ENCODE assay signal across 24 mouse cellular contexts in genomic region chr11:75643323-75643722, GRCm38 (mm10). TPM values are rescaled to one million over a fixed set of nuclear protein-coding genes. Genes with fewer than 3 reads are reported as not detected.
DNase-seq lines count a peak whose midpoint lies in the region; ATAC-seq and TF ChIP-seq lines count a peak whose summit lies in the region.
"Had no signal": no experiment of that assay in that cellular context is flagged by ENCODE, and none has a peak within 500 bp of the region (broad histone marks: within the 10 kb centered on the region; RNA-seq: fewer than 3 reads in every experiment).

No protein-coding gene starts in this region.

- H3K36me3 ChIP-seq in kidney, embryonic 14.5 days (ENCODE audit: control insufficient read depth, insufficient read depth, low read length), result peaks cover 3% of the 10 kb centered on the region; the same call in 1 of the 2 replicates
- H3K36me3 ChIP-seq in kidney, embryonic 16.5 days (ENCODE audit: insufficient read depth, low read length), result no peaks in the 10 kb centered on the region; the same call in 1 of the 2 replicates

- no peaks in the 10 kb centered on the region for H3K27me3 ChIP-seq in kidney, embryonic 14.5 days (ENCODE audit: control insufficient read depth, insufficient read depth, low read length)
- no peaks in the 10 kb centered on the region for H3K27me3 ChIP-seq in kidney, embryonic 16.5 days (ENCODE audit: insufficient read depth, low read length)
- H3K27me3 ChIP-seq: CH12.LX; embryonic facial prominence, embryonic 12.5 days; forebrain, embryonic 13.5 days; forebrain, embryonic 15.5 days; Patski had no signal

- intact Hi-C loops in gastrocnemius, adult 2 months (cut with DNase I), result no loop called here

- no peaks in the 10 kb centered on the region for H3K9me3 ChIP-seq in kidney, embryonic 14.5 days (ENCODE audit: control insufficient read depth, low read length)
- no peaks in the 10 kb centered on the region for H3K9me3 ChIP-seq in kidney, embryonic 16.5 days (ENCODE audit: low read length)
- H3K9me3 ChIP-seq: embryonic facial prominence, embryonic 10.5 days; embryonic facial prominence, embryonic 12.5 days; forebrain, embryonic 13.5 days; forebrain, embryonic 15.5 days; G1E had no signal

- TF ChIP-seq CTCF in gastrocnemius, adult 2 months (IDR thresholded peaks at IDR 0.05), result no peak

- WGBS in kidney, embryonic 14.5 days, result 40% methylated on average over 5 of the region's 5 CpGs
- 38% methylated on average over 5 of the region's 5 CpGs for WGBS in kidney, embryonic 16.5 days

- no peak overlapping the region for H3K4me3 ChIP-seq in gastrocnemius, adult 2 months
- H3K4me3 ChIP-seq in kidney, embryonic 14.5 days (ENCODE audit: low read length), result no peak overlapping the region
- no peak overlapping the region for H3K4me3 ChIP-seq in kidney, embryonic 16.5 days (ENCODE audit: low read length)
- H3K4me3 ChIP-seq: embryonic facial prominence, embryonic 10.5 days; embryonic facial prominence, embryonic 12.5 days; forebrain, embryonic 13.5 days; forebrain, embryonic 15.5 days had no signal

- H3K9ac ChIP-seq in kidney, embryonic 14.5 days (ENCODE audit: low read depth, low read length), result no peak overlapping the region
- no peak overlapping the region for H3K9ac ChIP-seq in kidney, embryonic 16.5 days (replicated peaks; ENCODE audit: low read length)
- H3K9ac ChIP-seq: embryonic facial prominence, embryonic 12.5 days; forebrain, embryonic 13.5 days; forebrain, embryonic 15.5 days had no signal

- 0 out of 2 replicates have a peak, but pooled peaks cover 5% of the 10 kb centered on the region for H3K4me1 ChIP-seq in kidney, embryonic 14.5 days (ENCODE audit: control insufficient read depth, insufficient read depth, low read length)
- 0 out of 2 replicates have a peak, but pooled peaks cover 5% of the 10 kb centered on the region for H3K4me1 ChIP-seq in kidney, embryonic 16.5 days (ENCODE audit: insufficient read depth, low read length)
- H3K4me1 ChIP-seq: embryonic facial prominence, embryonic 12.5 days; forebrain, embryonic 13.5 days had no signal

- H3K4me2 ChIP-seq in kidney, embryonic 14.5 days (replicated peaks; ENCODE audit: low read depth, low read length), result no peak overlapping the region
- no peak overlapping the region for H3K4me2 ChIP-seq in kidney, embryonic 16.5 days (replicated peaks; ENCODE audit: low read depth, low read length)
- H3K4me2 ChIP-seq: embryonic facial prominence, embryonic 12.5 days; forebrain, embryonic 13.5 days; forebrain, embryonic 15.5 days had no signal

- DNase-seq in gastrocnemius, adult 2 months, result peak; percentile 61
- no peak for DNase-seq in gastrocnemius, adult 18-20 months (ENCODE audit: low spot score)
- DNase-seq in kidney, postnatal 4 days, result no peak
- no peak for DNase-seq in kidney, adult 8-10 months
- DNase-seq: adrenal gland, adult 8-10 months; adrenal gland, postnatal 14 days; adrenal gland, postnatal 36 days; B cell, adult 2 months; cerebellum, adult 11-12 months; cerebellum, adult 2 months; cerebellum, adult 9-10 months; cerebellum, postnatal 10 days; cerebellum, postnatal 25 days had no signal

- ATAC-seq in kidney, embryonic 14.5 days (ENCODE audit: low FRiP score, low TSS enrichment), result peak; percentile 61
- 0 out of 2 replicates have a peak, but pooled peaks have one; percentile 30 for ATAC-seq in kidney, embryonic 16.5 days (ENCODE audit: low FRiP score, low TSS enrichment)
- ATAC-seq: activated CD4-positive, CD25-positive, alpha-beta regulatory T cell, adult 4 months; CD4-positive, CD25-positive, alpha-beta regulatory T cell, adult 4 months; forebrain, embryonic 13.5 days; forebrain, embryonic 15.5 days; Patski had no signal

- H3K27ac ChIP-seq in gastrocnemius, adult 2 months, result 0 out of 2 replicates have a peak overlapping the region, but pooled peaks have one; percentile 21
- no peak overlapping the region for H3K27ac ChIP-seq in kidney, embryonic 14.5 days (ENCODE audit: low read depth, low read length)
- H3K27ac ChIP-seq in kidney, embryonic 16.5 days (ENCODE audit: low read length), result no peak overlapping the region
- H3K27ac ChIP-seq: embryonic facial prominence, embryonic 10.5 days; embryonic facial prominence, embryonic 12.5 days; forebrain, embryonic 13.5 days; forebrain, embryonic 15.5 days had no signal

RNA-seq across cellular contexts. Expression of gene Myo1c, which starts 7.0 kb away (rescaled TPM):
- 10 to 100 TPM; 34.1 to 43.9 TPM for total RNA-seq in gastrocnemius, adult 2 months (2021)
- total RNA-seq in gastrocnemius, adult 18-20 months (2021), result 10 to 100 TPM; 32.6 to 40.7 TPM
- polyA plus RNA-seq in kidney, embryonic 14.5 days (2014; fragmentation: Nextera tagmentation; extraction: Ambion mirVana), result 21.5 and 32.0 TPM in 2 replicates
- 83.0 and 85.9 TPM in 2 replicates for polyA plus RNA-seq in kidney, embryonic 16.5 days (2015; fragmentation: Nextera tagmentation; extraction: Ambion mirVana)

RNA-seq across cellular contexts. Expression of gene Inpp5k, which starts 12.5 kb away (rescaled TPM):
- 10 to 100 TPM; 25.9 to 27.4 TPM for total RNA-seq in gastrocnemius, adult 2 months (2021)
- total RNA-seq in gastrocnemius, adult 18-20 months (2021), result 10 to 100 TPM; 24.6 to 25.0 TPM
- 24.9 and 30.1 TPM in 2 replicates for polyA plus RNA-seq in kidney, embryonic 14.5 days (2014; fragmentation: Nextera tagmentation; extraction: Ambion mirVana)
- polyA plus RNA-seq in kidney, embryonic 16.5 days (2015; fragmentation: Nextera tagmentation; extraction: Ambion mirVana), result 33.2 and 34.2 TPM in 2 replicates

RNA-seq across cellular contexts. Expression of gene Crk, which starts 35.7 kb away (rescaled TPM):
- total RNA-seq in gastrocnemius, adult 2 months (2021), result 10 to 100 TPM; 53.4 to 64.3 TPM
- total RNA-seq in gastrocnemius, adult 18-20 months (2021), result 10 to 100 TPM; 50.3 to 60.6 TPM
- 66.1 and 119 TPM in 2 replicates for polyA plus RNA-seq in kidney, embryonic 14.5 days (2014; fragmentation: Nextera tagmentation; extraction: Ambion mirVana)
- polyA plus RNA-seq in kidney, embryonic 16.5 days (2015; fragmentation: Nextera tagmentation; extraction: Ambion mirVana), result 133 and 136 TPM in 2 replicates

RNA-seq across cellular contexts. Expression of gene Pitpna, which starts 55.4 kb away (rescaled TPM):
- 100 to 1,000 TPM; 151 to 206 TPM for total RNA-seq in gastrocnemius, adult 2 months (2021)
- total RNA-seq in gastrocnemius, adult 18-20 months (2021), result 100 to 1,000 TPM; 168 to 172 TPM
- 78.2 and 99.5 TPM in 2 replicates for polyA plus RNA-seq in kidney, embryonic 14.5 days (2014; fragmentation: Nextera tagmentation; extraction: Ambion mirVana)
- 70.4 and 72.1 TPM in 2 replicates for polyA plus RNA-seq in kidney, embryonic 16.5 days (2015; fragmentation: Nextera tagmentation; extraction: Ambion mirVana)
